Mouse (Mus musculus): ENCODE measurements around the gene Map4.

- TF ChIP-seq CTCF (IDR thresholded peaks at IDR 0.05; ENCODE audit: borderline replicate concordance, extremely low read depth, insufficient read depth, insufficient read length) (no peak), POLR2A (IDR thresholded peaks at IDR 0.05; ENCODE audit: borderline replicate concordance, extremely low read depth, insufficient read depth, insufficient read length, poor library complexity, severe bottlenecking) (no peak)
These were observed 45.0 kb upstream of the Map4 start for GRCm38 (mm10) chr9:109886259-109886658.
